Mouse (Mus musculus) adipocyte (in vitro differentiated cells): ENCODE measurements at regions not wholly inside any gene's neighbourhood (a gene's known extent, or its start where the extent isn't known, plus 50 kb on each side); places are given as distances from the start of the nearest gene placed in this dataset.

Source experiments
- DNase-seq: peaks from one replicate; pipeline ENCODE4 v3.0.0-alpha.2; 2016; ENCODE audit warnings: low spot score

GRCm38 (mm10) chr3:43339101-43339500, 1596.7 kb downstream of the D3Ertd751e start:
- DNase-seq = no peak

- DNase-seq = peak; percentile 3
Measured at GRCm38 (mm10) chr3:43342928-43343327, 1600.5 kb downstream of the D3Ertd751e start.

GRCm38 (mm10) chr3:43352829-43353228, 1610.4 kb downstream of the D3Ertd751e start:
- DNase-seq = peak; percentile 8

GRCm38 (mm10) chr3:43358511-43358910, 1616.1 kb downstream of the D3Ertd751e start:
- no peak for DNase-seq

GRCm38 (mm10) chr3:43399893-43400292, 1657.5 kb downstream of the D3Ertd751e start:
- no peak for DNase-seq

GRCm38 (mm10) chr3:43424886-43425285, 1682.5 kb downstream of the D3Ertd751e start:
- DNase-seq = no peak

- DNase-seq = no peak
Measured at GRCm38 (mm10) chr3:43426672-43427071, 1684.3 kb downstream of the D3Ertd751e start.

GRCm38 (mm10) chr3:43461541-43462109, 1719.2 kb downstream of the D3Ertd751e start:
- no peak for DNase-seq
